26 mouse cellular contexts compared by ENCODE assay signal in genomic region chr5:18563073-18563472, GRCm38 (mm10).
"Had no signal": no experiment of that assay in that cellular context is flagged by ENCODE, and none has a peak within 500 bp of the region (broad histone marks: within the 10 kb centered on the region; RNA-seq: fewer than 3 reads in every experiment).

No protein-coding gene starts in this region.

- H3K9me3 ChIP-seq: heart, embryonic 10.5 days; heart, embryonic 12.5 days; hindbrain, embryonic 10.5 days; hindbrain, embryonic 12.5 days; intestine, embryonic 15.5 days; limb, embryonic 13.5 days; limb, embryonic 15.5 days; liver, embryonic 13.5 days had no signal

- H3K4me3 ChIP-seq: gastrocnemius, adult 2 months; heart, embryonic 10.5 days; heart, embryonic 12.5 days; hindbrain, embryonic 10.5 days; hindbrain, embryonic 12.5 days; intestine, embryonic 15.5 days; limb, embryonic 13.5 days; limb, embryonic 15.5 days; liver, embryonic 13.5 days had no signal

- H3K4me2 ChIP-seq: heart, embryonic 12.5 days; hindbrain, embryonic 12.5 days; hindbrain, embryonic 14.5 days; intestine, embryonic 15.5 days; limb, embryonic 13.5 days; limb, embryonic 15.5 days; liver, embryonic 13.5 days had no signal

- H3K27ac ChIP-seq: gastrocnemius, adult 2 months; heart, embryonic 10.5 days; hindbrain, embryonic 10.5 days; hindbrain, embryonic 12.5 days; hindbrain, embryonic 14.5 days; intestine, embryonic 15.5 days; kidney, postnatal 0 days; limb, embryonic 13.5 days; limb, embryonic 15.5 days; liver, embryonic 13.5 days had no signal

- DNase-seq: gastrocnemius, adult 2 months; gastrocnemius, postnatal 10 days; gastrocnemius, postnatal 25 days; heart, adult 18-20 months; heart, postnatal 10 days; heart, postnatal 4 days; kidney, adult 18-20 months; kidney, adult 8-10 months; kidney, postnatal 14 days; kidney, postnatal 36 days; layer of hippocampus, adult 9-11 months; layer of hippocampus, postnatal 36 days; left cerebral cortex, postnatal 4 days; liver, embryonic 13.5 days had no signal

- H3K4me1 ChIP-seq: heart, embryonic 10.5 days; heart, embryonic 12.5 days; hindbrain, embryonic 10.5 days; hindbrain, embryonic 12.5 days; intestine, embryonic 15.5 days; limb, embryonic 13.5 days; limb, embryonic 15.5 days; liver, embryonic 13.5 days had no signal

- ATAC-seq: hindbrain, embryonic 16.5 days; inflammation-experienced regulatory T-cells, adult 6 months; intestine, embryonic 15.5 days; intestine, postnatal 0 days had no signal

- H3K27me3 ChIP-seq: heart, embryonic 12.5 days; hindbrain, embryonic 12.5 days; intestine, embryonic 15.5 days; limb, embryonic 13.5 days; limb, embryonic 15.5 days; liver, embryonic 13.5 days had no signal

- H3K36me3 ChIP-seq: heart, embryonic 10.5 days; heart, embryonic 12.5 days; hindbrain, embryonic 10.5 days; hindbrain, embryonic 12.5 days; intestine, embryonic 15.5 days; limb, embryonic 13.5 days; limb, embryonic 15.5 days; liver, embryonic 13.5 days had no signal

- H3K9ac ChIP-seq: heart, embryonic 12.5 days; hindbrain, embryonic 12.5 days; hindbrain, embryonic 14.5 days; intestine, embryonic 15.5 days; limb, embryonic 13.5 days; limb, embryonic 15.5 days; liver, embryonic 13.5 days had no signal
